Mouse (Mus musculus): ENCODE results near the gene Fkbp8. TPM values are rescaled to one million over a fixed set of nuclear protein-coding genes. Genes with fewer than 3 reads are reported as not detected.

Gene Fkbp8
- polyA plus RNA-seq, 1 experiment = 640 TPM

DNA sequence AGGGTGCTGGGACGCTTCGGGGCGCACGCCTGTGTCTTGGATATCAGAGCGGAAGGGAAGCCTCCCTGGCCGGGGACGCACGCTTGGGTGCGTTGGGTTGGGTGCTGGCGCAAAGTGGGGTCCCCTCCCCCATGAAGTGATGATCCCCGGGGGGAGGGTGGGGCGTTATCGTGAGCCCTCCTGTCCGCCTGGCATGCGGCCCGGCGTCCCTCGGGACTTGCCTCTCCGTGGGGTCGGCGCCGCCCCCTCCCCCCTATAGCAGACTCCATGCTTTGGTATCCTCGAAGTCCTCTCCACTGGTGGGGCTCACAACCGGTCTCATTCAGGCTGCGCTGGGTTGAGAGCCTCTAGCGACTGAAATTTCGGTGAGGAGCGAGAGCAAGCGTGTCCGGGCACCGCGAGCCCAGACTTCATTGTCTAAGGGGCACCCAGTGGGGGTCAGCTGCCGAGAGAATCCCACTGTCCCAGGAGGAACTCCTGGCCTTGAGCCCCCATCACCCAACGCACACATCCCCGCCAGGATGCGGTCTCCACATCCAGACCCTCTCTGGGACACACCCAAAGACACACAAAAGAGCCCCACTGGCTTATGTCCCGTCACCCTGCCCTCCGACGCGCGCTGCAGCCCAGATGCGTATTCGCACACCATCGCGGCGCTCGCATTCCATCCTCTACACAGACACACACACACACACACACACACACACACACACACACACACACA lies 33.7 kb upstream of the Fkbp8 start:
- DNase-seq = no peak
- WGBS = 6% methylated on average over 47 of the region's 47 CpGs
- Histone ChIP-seq H3K36me3 (ENCODE audit: control insufficient read depth, insufficient read depth, low read length) (no peaks in the 10 kb centered on the region), H3K27ac (ENCODE audit: control insufficient read depth, insufficient read depth, low read length) (no peak overlapping the region), H3K27me3 (ENCODE audit: control insufficient read depth, insufficient read depth, low read length) (peaks cover 49% of the 10 kb centered on the region), H3K4me1 (replicated peaks; ENCODE audit: control insufficient read depth, insufficient read depth, low read length) (peaks cover 19% of the 10 kb centered on the region), H3K4me3 (ENCODE audit: control insufficient read depth, insufficient read depth, low read length) (no peak overlapping the region)
- no peak for TF ChIP-seq POLR2A (IDR thresholded peaks at IDR 0.05; ENCODE audit: control insufficient read depth, extremely low read depth, insufficient read depth, low read length, poor library complexity)
- TF ChIP-seq CTCF (IDR thresholded peaks at IDR 0.05; ENCODE audit: borderline replicate concordance, control insufficient read depth, extremely low read depth, insufficient read depth, low read length, poor library complexity) = no peak

DNA sequence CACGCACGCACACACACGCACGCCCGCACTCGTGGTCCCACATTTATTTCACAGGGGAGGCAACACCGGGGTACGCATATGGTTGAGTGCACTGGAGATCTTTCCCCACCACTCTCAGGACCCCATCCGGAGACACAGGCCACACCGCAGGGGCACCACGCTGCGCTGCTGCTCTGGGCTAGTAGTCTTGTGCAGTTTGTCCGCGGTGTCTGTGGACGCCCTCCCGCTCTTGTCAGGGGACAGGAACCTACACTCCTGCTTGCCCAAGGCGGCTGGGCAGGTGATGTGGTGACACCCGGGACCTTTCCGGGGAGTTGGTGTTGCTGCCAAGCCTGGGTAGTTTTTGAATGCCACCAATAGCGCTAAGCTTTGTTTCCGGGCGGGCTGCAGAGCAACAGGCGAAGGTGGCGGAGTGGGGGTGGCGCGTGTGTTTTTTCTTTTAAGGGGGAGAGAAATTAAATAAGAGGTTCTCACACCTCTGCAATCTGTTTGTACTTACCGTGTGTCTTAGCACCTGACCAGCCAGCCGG lies 33.0 kb upstream of the Fkbp8 start:
- no peak overlapping the region for H3K27ac ChIP-seq (ENCODE audit: control insufficient read depth, insufficient read depth, low read length)
- TF ChIP-seq POLR2A (IDR thresholded peaks at IDR 0.05; ENCODE audit: control insufficient read depth, extremely low read depth, insufficient read depth, low read length, poor library complexity) (no peak), CTCF (IDR thresholded peaks at IDR 0.05; ENCODE audit: borderline replicate concordance, control insufficient read depth, extremely low read depth, insufficient read depth, low read length, poor library complexity) (no peak)
- peaks cover 16% of the 10 kb centered on the region for H3K4me1 ChIP-seq (replicated peaks; ENCODE audit: control insufficient read depth, insufficient read depth, low read length)
- no peaks in the 10 kb centered on the region for H3K36me3 ChIP-seq (ENCODE audit: control insufficient read depth, insufficient read depth, low read length)
- 2% methylated on average over 28 of the region's 28 CpGs for WGBS
- peak; percentile 3 for DNase-seq
- H3K27me3 ChIP-seq (ENCODE audit: control insufficient read depth, insufficient read depth, low read length) = peaks cover 49% of the 10 kb centered on the region
- no peak overlapping the region for H3K4me3 ChIP-seq (ENCODE audit: control insufficient read depth, insufficient read depth, low read length)

DNA sequence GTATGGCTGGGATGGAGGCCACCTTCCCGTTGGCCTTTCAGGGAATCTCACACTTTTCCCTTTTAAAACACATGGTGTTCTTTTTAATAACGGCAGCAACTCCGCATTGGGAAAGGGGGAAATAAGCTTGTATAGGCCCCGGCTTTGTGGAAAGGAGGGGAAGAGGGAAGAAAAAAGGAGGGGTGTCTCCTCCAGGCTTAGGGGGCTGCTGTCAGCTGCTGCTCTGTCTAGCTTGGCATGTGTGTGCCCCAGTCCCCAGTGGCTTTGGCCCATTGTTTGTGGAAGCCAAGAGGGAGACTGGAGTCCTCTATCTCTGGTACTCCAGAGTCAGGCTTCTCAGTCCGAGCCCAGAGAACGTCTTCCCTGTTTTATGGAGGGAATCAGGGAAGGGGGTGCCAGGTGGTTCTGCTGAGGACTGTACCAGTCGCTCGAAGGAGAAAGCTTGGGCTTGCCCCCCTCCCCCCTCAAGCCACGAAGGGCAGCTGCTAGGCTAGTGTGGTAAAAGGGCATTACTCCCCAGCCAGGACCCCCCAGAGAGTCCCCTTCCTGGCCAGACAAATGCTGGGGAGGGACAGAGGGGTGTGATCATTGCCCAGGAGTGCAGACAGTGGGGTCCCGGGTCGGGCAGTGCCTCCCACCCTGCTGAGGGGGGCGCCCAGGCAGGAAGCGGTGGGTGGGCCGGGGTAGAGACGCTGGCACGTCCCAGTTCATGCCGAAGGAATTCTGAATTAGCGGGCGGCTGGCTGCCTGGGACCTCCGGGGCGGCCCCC lies 32.3 kb upstream of the Fkbp8 start:
- Histone ChIP-seq H3K4me1 (replicated peaks; ENCODE audit: control insufficient read depth, insufficient read depth, low read length) (peaks cover 21% of the 10 kb centered on the region), H3K27ac (ENCODE audit: control insufficient read depth, insufficient read depth, low read length) (no peak overlapping the region), H3K4me3 (ENCODE audit: control insufficient read depth, insufficient read depth, low read length) (no peak overlapping the region), H3K36me3 (ENCODE audit: control insufficient read depth, insufficient read depth, low read length) (no peaks in the 10 kb centered on the region), H3K27me3 (ENCODE audit: control insufficient read depth, insufficient read depth, low read length) (peaks cover 42% of the 10 kb centered on the region)
- TF ChIP-seq POLR2A (IDR thresholded peaks at IDR 0.05; ENCODE audit: control insufficient read depth, extremely low read depth, insufficient read depth, low read length, poor library complexity) (no peak), CTCF (IDR thresholded peaks at IDR 0.05; ENCODE audit: borderline replicate concordance, control insufficient read depth, extremely low read depth, insufficient read depth, low read length, poor library complexity) (no peak)
- 20% methylated on average over 21 of the region's 21 CpGs for WGBS
- peak; percentile 1 for DNase-seq

DNA sequence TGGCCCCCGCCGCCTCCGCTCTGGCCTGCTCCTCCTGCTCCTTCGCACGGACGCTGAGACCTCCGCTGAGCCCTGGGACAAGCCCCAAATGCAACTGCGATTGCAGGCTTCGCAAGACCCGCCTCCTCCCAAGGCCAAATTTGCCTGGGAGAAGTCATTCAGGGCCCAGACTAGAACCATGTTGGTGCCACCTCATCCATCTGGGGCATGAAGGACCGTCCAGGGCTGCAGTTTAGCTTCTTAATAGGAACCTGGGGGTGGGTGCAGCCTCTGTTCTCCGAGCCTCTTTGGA lies 31.8 kb upstream of the Fkbp8 start:
- no peak for DNase-seq
- H3K36me3 ChIP-seq (ENCODE audit: control insufficient read depth, insufficient read depth, low read length) = no peaks in the 10 kb centered on the region
- no peak overlapping the region for H3K4me3 ChIP-seq (ENCODE audit: control insufficient read depth, insufficient read depth, low read length)
- TF ChIP-seq CTCF (IDR thresholded peaks at IDR 0.05; ENCODE audit: borderline replicate concordance, control insufficient read depth, extremely low read depth, insufficient read depth, low read length, poor library complexity) (no peak), POLR2A (IDR thresholded peaks at IDR 0.05; ENCODE audit: control insufficient read depth, extremely low read depth, insufficient read depth, low read length, poor library complexity) (no peak)
- H3K27ac ChIP-seq (ENCODE audit: control insufficient read depth, insufficient read depth, low read length) = no peak overlapping the region
- peaks cover 37% of the 10 kb centered on the region for H3K27me3 ChIP-seq (ENCODE audit: control insufficient read depth, insufficient read depth, low read length)
- WGBS = 34% methylated on average over 12 of the region's 12 CpGs
- peaks cover 23% of the 10 kb centered on the region for H3K4me1 ChIP-seq (replicated peaks; ENCODE audit: control insufficient read depth, insufficient read depth, low read length)

DNA sequence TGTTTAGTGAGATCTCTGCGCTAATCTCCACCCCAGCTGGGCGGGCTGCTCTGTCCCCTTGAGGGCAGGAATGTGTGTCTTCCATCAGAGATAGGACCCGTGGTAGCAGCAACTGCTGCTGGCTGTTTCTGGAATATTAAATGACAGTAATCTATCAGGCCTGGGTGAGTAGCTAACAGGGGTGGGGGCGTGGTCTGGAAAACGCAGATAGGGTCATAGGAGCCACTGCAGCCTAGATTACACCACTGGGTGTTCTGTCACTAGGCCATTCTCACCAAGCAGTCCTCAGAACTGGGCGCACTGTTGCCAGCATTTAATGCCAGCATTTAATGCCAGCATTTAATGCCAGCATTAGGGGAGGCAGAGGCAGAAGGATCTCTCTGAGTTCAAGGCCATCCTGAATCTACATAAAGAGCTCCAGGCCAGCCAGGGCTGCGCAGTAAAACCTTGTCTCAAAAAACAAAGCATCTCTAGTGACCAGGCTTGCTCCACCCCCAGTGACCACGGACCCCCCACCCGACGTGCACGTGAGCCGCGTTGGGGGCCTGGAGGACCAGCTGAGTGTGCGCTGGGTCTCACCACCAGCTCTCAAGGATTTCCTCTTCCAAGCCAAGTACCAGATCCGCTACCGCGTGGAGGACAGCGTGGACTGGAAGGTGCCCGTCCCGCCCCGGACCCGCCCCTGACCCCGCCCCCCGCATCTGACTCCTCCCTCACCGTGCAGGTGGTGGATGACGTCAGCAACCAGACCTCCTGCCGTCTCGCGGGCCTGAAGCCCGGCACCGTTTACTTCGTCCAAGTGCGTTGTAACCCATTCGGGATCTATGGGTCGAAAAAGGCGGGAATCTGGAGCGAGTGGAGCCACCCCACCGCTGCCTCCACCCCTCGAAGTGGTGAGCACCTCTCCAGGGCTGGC lies 26.9 kb upstream of the Fkbp8 start:
- no peaks in the 10 kb centered on the region for H3K36me3 ChIP-seq (ENCODE audit: control insufficient read depth, insufficient read depth, low read length)
- 16% methylated on average over 39 of the region's 39 CpGs for WGBS
- peaks cover 16% of the 10 kb centered on the region for H3K4me1 ChIP-seq (replicated peaks; ENCODE audit: control insufficient read depth, insufficient read depth, low read length)
- no peak for TF ChIP-seq CTCF (IDR thresholded peaks at IDR 0.05; ENCODE audit: borderline replicate concordance, control insufficient read depth, extremely low read depth, insufficient read depth, low read length, poor library complexity)
- no peak for TF ChIP-seq POLR2A (IDR thresholded peaks at IDR 0.05; ENCODE audit: control insufficient read depth, extremely low read depth, insufficient read depth, low read length, poor library complexity)
- peak; percentile 39 for DNase-seq
- H3K27me3 ChIP-seq (ENCODE audit: control insufficient read depth, insufficient read depth, low read length) = no peaks in the 10 kb centered on the region; the same call in 1 of the 2 replicates
- H3K4me3 ChIP-seq (ENCODE audit: control insufficient read depth, insufficient read depth, low read length) = no peak overlapping the region
- no peak overlapping the region for H3K27ac ChIP-seq (ENCODE audit: control insufficient read depth, insufficient read depth, low read length)

Data from thymus, adult 2 months (tissue).